Mouse (Mus musculus): ENCODE data around the gene Mrpl27.

GRCm38 (mm10) chr11:94704472-94704871 is 50.9 kb downstream of the Mrpl27 start, which contains the start of gene Gm11541:
- TF ChIP-seq POLR2A (IDR thresholded peaks at IDR 0.05; ENCODE audit: insufficient read length, low read depth) (no peak), MAX (IDR thresholded peaks at IDR 0.05; ENCODE audit: low read depth) (no peak), POLR2AphosphoS2 (IDR thresholded peaks at IDR 0.05; ENCODE audit: insufficient read length, low read depth) (no peak), MYOD1 (IDR thresholded peaks at IDR 0.05; ENCODE audit: control insufficient read depth in 1 of 3, insufficient read length in 2 of 3, low read depth in 2 of 3) (no peak), E2F4 (IDR thresholded peaks at IDR 0.05; ENCODE audit: insufficient read depth) (no peak), TCF12 (IDR thresholded peaks at IDR 0.05; ENCODE audit: insufficient read depth, poor library complexity, severe bottlenecking) (no peak), MYOG (IDR thresholded peaks at IDR 0.05; ENCODE audit: control insufficient read depth in 1 of 3, insufficient read depth in 1 of 3, insufficient read length in 2 of 3, low read depth in 2 of 3) (no peak), CEBPB (IDR thresholded peaks at IDR 0.05; ENCODE audit: insufficient read depth, poor library complexity, severe bottlenecking) (no peak), USF1 (IDR thresholded peaks at IDR 0.05; ENCODE audit: low read depth) (no peak)

Measured in myocyte (in vitro differentiated cells).